Mouse (Mus musculus): ENCODE results near the gene 3110009E18Rik. TPM values are rescaled to one million over a fixed set of nuclear protein-coding genes. Genes with fewer than 3 reads are reported as not detected.

3110009E18Rik gene
- polyA plus RNA-seq, 1 experiment from 2014 or later = 12.5 TPM

GRCm38 (mm10) chr1:120203836-120204235 is 82.8 kb downstream of the 3110009E18Rik start:
- H3K27ac ChIP-seq (ENCODE audit: low read length) = no peak overlapping the region
- no peak overlapping the region for H3K4me2 ChIP-seq (replicated peaks; ENCODE audit: low read depth, low read length)
- DNase-seq (ENCODE audit: low spot score) = no peak
- H3K4me1 ChIP-seq (ENCODE audit: insufficient read depth, low read depth, low read length) = no peaks in the 10 kb centered on the region
- TF ChIP-seq EP300 (IDR thresholded peaks at IDR 0.05) (no peak), CTCF (IDR thresholded peaks at IDR 0.05) (no peak)
- WGBS = 61% methylated on average over 5 of the region's 5 CpGs
- no peak overlapping the region for H3K9ac ChIP-seq (replicated peaks; ENCODE audit: low read depth)
- no peak for ATAC-seq
- H3K36me3 ChIP-seq (ENCODE audit: insufficient read depth, low read length) = no peaks in the 10 kb centered on the region
- H3K9me3 ChIP-seq (ENCODE audit: low read length) = no peaks in the 10 kb centered on the region
- H3K4me3 ChIP-seq (ENCODE audit: low read depth, low read length) = no peak overlapping the region
- no peaks in the 10 kb centered on the region for H3K27me3 ChIP-seq (replicated peaks; ENCODE audit: insufficient read depth, low read length)

- H3K9me3 ChIP-seq (ENCODE audit: low read length) = no peaks in the 10 kb centered on the region
- H3K27ac ChIP-seq (ENCODE audit: low read length) = no peak overlapping the region
- H3K4me2 ChIP-seq (replicated peaks; ENCODE audit: low read depth, low read length) = no peak overlapping the region
- no peaks in the 10 kb centered on the region for H3K27me3 ChIP-seq (replicated peaks; ENCODE audit: insufficient read depth, low read length)
- no peak for DNase-seq (ENCODE audit: low spot score)
- no peak for ATAC-seq
- H3K4me1 ChIP-seq (ENCODE audit: insufficient read depth, low read depth, low read length) = no peaks in the 10 kb centered on the region
- 56% methylated on average over 1 of the region's 1 CpGs for WGBS
- no peaks in the 10 kb centered on the region for H3K36me3 ChIP-seq (ENCODE audit: insufficient read depth, low read length)
- TF ChIP-seq CTCF (IDR thresholded peaks at IDR 0.05) (no peak), EP300 (IDR thresholded peaks at IDR 0.05) (no peak)
- no peak overlapping the region for H3K4me3 ChIP-seq (ENCODE audit: low read depth, low read length)
- no peak overlapping the region for H3K9ac ChIP-seq (replicated peaks; ENCODE audit: low read depth)
Measured at GRCm38 (mm10) chr1:120204834-120205233, 83.8 kb downstream of the 3110009E18Rik start.

DNA sequence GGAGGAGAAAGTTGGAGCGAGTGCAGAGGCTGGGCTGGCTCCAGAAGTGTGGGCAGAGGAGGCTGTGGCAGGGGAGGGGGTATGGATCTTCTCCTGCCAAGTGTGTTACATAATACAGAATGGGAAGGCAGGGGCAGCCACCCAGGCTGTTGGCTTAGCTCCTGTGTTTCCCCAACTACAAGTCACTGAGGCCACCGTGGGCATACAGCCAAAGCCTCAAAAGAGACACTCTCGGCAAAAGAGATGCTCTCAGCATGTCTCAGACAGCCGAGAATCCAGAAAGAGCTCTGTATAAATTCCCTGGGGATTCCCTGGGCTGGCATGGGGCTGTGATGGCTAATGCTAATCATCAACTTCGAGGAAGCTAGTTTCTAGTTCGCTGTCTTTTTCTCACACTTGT is 86.6 kb downstream of the 3110009E18Rik start:
- H3K4me3 ChIP-seq (ENCODE audit: low read depth, low read length) = no peak overlapping the region
- H3K27ac ChIP-seq (ENCODE audit: low read length) = no peak overlapping the region
- no peak for TF ChIP-seq CTCF (IDR thresholded peaks at IDR 0.05)
- TF ChIP-seq EP300 (IDR thresholded peaks at IDR 0.05) = no peak
- WGBS = 48% methylated on average over 6 of the region's 6 CpGs
- DNase-seq (ENCODE audit: low spot score) (no peak), ATAC-seq (no peak)
- H3K4me2 ChIP-seq (replicated peaks; ENCODE audit: low read depth, low read length) = no peak overlapping the region
- H3K4me1 ChIP-seq (ENCODE audit: insufficient read depth, low read depth, low read length) = no peaks in the 10 kb centered on the region
- no peaks in the 10 kb centered on the region for H3K36me3 ChIP-seq (ENCODE audit: insufficient read depth, low read length)
- H3K9me3 ChIP-seq (ENCODE audit: low read length) = no peaks in the 10 kb centered on the region
- no peaks in the 10 kb centered on the region for H3K27me3 ChIP-seq (replicated peaks; ENCODE audit: insufficient read depth, low read length)
- no peak overlapping the region for H3K9ac ChIP-seq (replicated peaks; ENCODE audit: low read depth)

DNA sequence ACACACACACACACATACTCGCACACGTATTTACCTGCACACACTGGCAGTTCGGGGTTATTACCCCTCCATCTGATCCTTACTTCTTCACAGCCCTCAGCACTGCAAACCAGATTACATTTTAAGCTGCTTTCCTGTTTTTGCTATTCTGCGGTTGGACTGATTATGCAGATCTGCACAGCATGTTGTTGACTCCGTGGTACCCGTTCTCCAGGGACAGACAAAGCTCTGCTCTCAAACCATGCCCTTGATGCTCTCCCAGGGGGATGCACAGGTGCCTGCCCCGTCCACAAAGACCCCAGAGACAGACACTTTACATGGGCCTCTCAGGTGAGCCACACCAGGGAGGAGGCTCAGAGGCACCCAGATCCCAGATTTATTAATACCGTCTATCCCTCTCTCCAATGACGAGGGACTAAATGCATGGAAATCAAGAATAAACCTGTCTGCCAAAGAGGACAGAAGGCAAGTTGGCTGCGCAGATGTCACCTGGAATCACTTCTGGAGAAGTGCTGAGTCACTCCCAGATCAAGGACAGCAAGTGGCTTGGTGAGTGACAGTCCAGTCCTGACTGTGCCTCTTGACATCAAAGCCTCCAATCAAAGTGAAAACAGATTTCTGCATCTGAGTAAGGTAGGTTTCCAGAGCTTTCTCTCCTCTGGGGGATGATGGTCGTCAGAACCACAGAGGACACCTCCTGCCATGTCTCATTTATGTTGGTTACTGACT is 87.7 kb downstream of the 3110009E18Rik start:
- no peak for TF ChIP-seq CTCF (IDR thresholded peaks at IDR 0.05)
- no peak for TF ChIP-seq EP300 (IDR thresholded peaks at IDR 0.05)
- DNase-seq (ENCODE audit: low spot score) = no peak
- no peak for ATAC-seq
- no peak overlapping the region for H3K9ac ChIP-seq (replicated peaks; ENCODE audit: low read depth)
- H3K4me3 ChIP-seq (ENCODE audit: low read depth, low read length) = no peak overlapping the region
- H3K27ac ChIP-seq (ENCODE audit: low read length) = no peak overlapping the region
- WGBS = 79% methylated on average over 11 of the region's 11 CpGs
- no peaks in the 10 kb centered on the region for H3K4me1 ChIP-seq (ENCODE audit: insufficient read depth, low read depth, low read length)
- no peaks in the 10 kb centered on the region for H3K27me3 ChIP-seq (replicated peaks; ENCODE audit: insufficient read depth, low read length)
- H3K9me3 ChIP-seq (ENCODE audit: low read length) = no peaks in the 10 kb centered on the region
- no peak overlapping the region for H3K4me2 ChIP-seq (replicated peaks; ENCODE audit: low read depth, low read length)
- H3K36me3 ChIP-seq (ENCODE audit: insufficient read depth, low read length) = no peaks in the 10 kb centered on the region

- 39% methylated on average over 6 of the region's 6 CpGs for WGBS
- ATAC-seq = no peak
- no peaks in the 10 kb centered on the region for H3K36me3 ChIP-seq (ENCODE audit: insufficient read depth, low read length)
- no peaks in the 10 kb centered on the region for H3K4me1 ChIP-seq (ENCODE audit: insufficient read depth, low read depth, low read length)
- H3K9ac ChIP-seq (replicated peaks; ENCODE audit: low read depth) = no peak overlapping the region
- no peak overlapping the region for H3K4me3 ChIP-seq (ENCODE audit: low read depth, low read length)
- H3K27ac ChIP-seq (ENCODE audit: low read length) = no peak overlapping the region
- no peak overlapping the region for H3K4me2 ChIP-seq (replicated peaks; ENCODE audit: low read depth, low read length)
- H3K9me3 ChIP-seq (ENCODE audit: low read length) = no peaks in the 10 kb centered on the region
- no peaks in the 10 kb centered on the region for H3K27me3 ChIP-seq (replicated peaks; ENCODE audit: insufficient read depth, low read length)
- TF ChIP-seq CTCF (IDR thresholded peaks at IDR 0.05) = no peak
- TF ChIP-seq EP300 (IDR thresholded peaks at IDR 0.05) = no peak
- DNase-seq (ENCODE audit: low spot score) = no peak
Measured at GRCm38 (mm10) chr1:120220841-120221240, 99.9 kb downstream of the 3110009E18Rik start.

GRCm38 (mm10) chr1:120221285-120221684 is 100.3 kb downstream of the 3110009E18Rik start:
- no peaks in the 10 kb centered on the region for H3K27me3 ChIP-seq (replicated peaks; ENCODE audit: insufficient read depth, low read length)
- no peak overlapping the region for H3K4me2 ChIP-seq (replicated peaks; ENCODE audit: low read depth, low read length)
- whole genome bisulfite sequencing = 37% methylated on average over 2 of the region's 2 CpGs
- no peak overlapping the region for H3K4me3 ChIP-seq (ENCODE audit: low read depth, low read length)
- no peak overlapping the region for H3K27ac ChIP-seq (ENCODE audit: low read length)
- no peaks in the 10 kb centered on the region for H3K9me3 ChIP-seq (ENCODE audit: low read length)
- DNase-seq (ENCODE audit: low spot score) = no peak
- TF ChIP-seq EP300 (IDR thresholded peaks at IDR 0.05) (no peak), CTCF (IDR thresholded peaks at IDR 0.05) (no peak)
- H3K4me1 ChIP-seq (ENCODE audit: insufficient read depth, low read depth, low read length) = no peaks in the 10 kb centered on the region
- peak; percentile 52 for ATAC-seq
- H3K36me3 ChIP-seq (ENCODE audit: insufficient read depth, low read length) = no peaks in the 10 kb centered on the region
- no peak overlapping the region for H3K9ac ChIP-seq (replicated peaks; ENCODE audit: low read depth)

Data from lung, postnatal 0 days (tissue).